Mouse (Mus musculus) erythroblast, embryonic 14.5 days (primary cell): Measurements from ENCODE around the gene Ccdc30. TPM values are rescaled to one million over a fixed set of nuclear protein-coding genes. Genes with fewer than 3 reads are reported as not detected.

Experiments used
- H3K27me3 ChIP-seq: 2 replicates; pipeline ENCODE4 v1.6.1; 2012; ENCODE audit warnings: inconsistent platforms; ENCODE audit not compliant: control insufficient read depth
- H3K36me3 ChIP-seq: 2 replicates; pipeline ENCODE4 v1.6.1; 2012; ENCODE audit warnings: mild to moderate bottlenecking, inconsistent platforms; ENCODE audit not compliant: control insufficient read depth
- H3K4me1 ChIP-seq: 2 replicates; pipeline ENCODE4 v1.6.1; 2012; ENCODE audit warnings: inconsistent platforms; ENCODE audit not compliant: control insufficient read depth
- H3K4me3 ChIP-seq: replicated peaks from 2 replicates; pipeline ENCODE3; 2012; ENCODE audit warnings: moderate library complexity, mild to moderate bottlenecking, inconsistent platforms
- H3K9me3 ChIP-seq: 2 replicates; pipeline ENCODE4 v1.6.1; 2012; ENCODE audit warnings: low read length, inconsistent platforms, mixed read lengths; ENCODE audit not compliant: control insufficient read depth
- GATA1 ChIP-seq: IDR thresholded peaks from 2 replicates; pipeline ENCODE4 v1.6.1; 2012; ENCODE audit warnings: low read length, inconsistent platforms, mixed read lengths
- TAL1 ChIP-seq: IDR thresholded peaks from 3 replicates; pipeline ENCODE4 v1.6.1; 2012; ENCODE audit warnings: low read length, inconsistent platforms, mixed read lengths
- polyA plus RNA-seq: library from polyadenylated mRNA; stranded (reverse); fragments of >175 nt; gene quantifications from 2 replicates; pipeline ENCODE4 v1.2.3, GENCODE M21; 2012

Gene Ccdc30
- polyA plus RNA-seq, 1 experiment, result not detected

DNA sequence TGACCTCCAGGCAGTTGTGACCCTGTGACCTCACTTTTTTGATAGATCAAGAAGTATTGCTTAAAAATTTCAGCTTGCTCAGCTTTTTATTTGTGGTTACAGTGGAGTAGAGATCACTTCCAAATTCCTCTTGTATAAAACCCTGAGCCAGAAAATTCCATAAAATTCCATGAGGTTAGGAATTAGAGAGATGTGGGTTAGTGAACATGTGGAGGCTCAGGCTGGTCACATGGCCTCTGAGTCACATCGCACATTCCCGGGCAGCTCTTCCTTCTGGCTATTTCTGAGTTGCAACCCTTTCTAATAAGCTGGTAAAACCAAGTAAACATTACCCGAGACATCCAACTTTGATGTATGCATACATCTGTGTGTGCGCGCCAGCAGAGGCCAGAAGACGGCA lies 69.8 kb downstream of the Ccdc30 start:
- H3K9me3 ChIP-seq, result no peaks in the 10 kb centered on the region
- H3K36me3 ChIP-seq, result no peaks in the 10 kb centered on the region
- TF ChIP-seq TAL1, result no peak
- no peak for TF ChIP-seq GATA1
- H3K27me3 ChIP-seq, result no peaks in the 10 kb centered on the region
- H3K4me3 ChIP-seq, result no peak overlapping the region
- no peaks in the 10 kb centered on the region for H3K4me1 ChIP-seq

DNA sequence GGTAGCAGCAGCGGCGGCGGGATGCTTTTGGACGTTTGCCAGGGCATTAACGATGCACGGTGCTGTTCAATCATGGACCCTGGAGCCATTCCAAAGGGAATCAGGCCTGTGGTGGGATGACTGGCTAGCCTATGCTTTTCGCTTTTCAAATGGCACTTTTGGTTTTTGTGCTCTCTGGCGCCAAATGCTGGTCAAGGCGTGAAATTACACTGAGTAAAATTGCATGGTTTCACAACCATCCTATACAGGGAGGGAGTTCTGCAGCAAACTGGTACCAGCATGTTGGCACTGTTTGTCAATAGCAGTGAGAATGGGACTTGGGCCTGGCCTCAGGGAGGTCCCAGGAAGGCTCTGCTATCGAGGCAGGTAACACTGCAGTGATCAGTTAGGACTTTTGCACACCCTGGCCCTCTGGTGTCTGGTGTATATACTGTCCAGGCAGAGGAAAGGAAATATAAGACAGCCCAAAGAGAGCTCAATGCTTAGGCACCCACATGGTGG lies 76.4 kb downstream of the Ccdc30 start:
- no peaks in the 10 kb centered on the region for H3K36me3 ChIP-seq
- TF ChIP-seq TAL1 (no peak), GATA1 (no peak)
- H3K27me3 ChIP-seq, result no peaks in the 10 kb centered on the region; the same call in 1 of the 2 replicates
- H3K4me3 ChIP-seq, result no peak overlapping the region
- no peaks in the 10 kb centered on the region for H3K9me3 ChIP-seq
- H3K4me1 ChIP-seq, result no peaks in the 10 kb centered on the region

DNA sequence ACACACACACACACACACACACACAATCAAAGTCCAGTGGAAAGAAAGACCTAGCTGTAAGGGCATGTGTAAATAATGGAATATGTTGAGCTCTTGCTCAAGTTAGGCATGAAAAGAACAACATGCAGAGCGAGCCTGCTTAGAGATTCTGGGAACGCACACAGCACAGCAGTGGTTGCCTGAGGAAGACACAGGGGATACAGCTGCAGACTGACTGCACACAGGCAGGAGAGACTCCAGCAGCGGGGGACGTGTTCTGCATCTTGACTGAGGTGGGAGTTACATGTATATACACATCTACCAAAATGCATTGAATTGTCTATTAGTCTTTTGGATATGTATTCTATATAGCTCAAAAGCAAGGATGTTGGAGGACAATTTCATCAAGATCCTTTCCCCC lies 76.9 kb downstream of the Ccdc30 start:
- Histone ChIP-seq H3K9me3 (no peaks in the 10 kb centered on the region), H3K27me3 (no peaks in the 10 kb centered on the region; the same call in 1 of the 2 replicates), H3K4me1 (no peaks in the 10 kb centered on the region), H3K4me3 (no peak overlapping the region), H3K36me3 (no peaks in the 10 kb centered on the region)
- TF ChIP-seq GATA1 (no peak), TAL1 (no peak)

DNA sequence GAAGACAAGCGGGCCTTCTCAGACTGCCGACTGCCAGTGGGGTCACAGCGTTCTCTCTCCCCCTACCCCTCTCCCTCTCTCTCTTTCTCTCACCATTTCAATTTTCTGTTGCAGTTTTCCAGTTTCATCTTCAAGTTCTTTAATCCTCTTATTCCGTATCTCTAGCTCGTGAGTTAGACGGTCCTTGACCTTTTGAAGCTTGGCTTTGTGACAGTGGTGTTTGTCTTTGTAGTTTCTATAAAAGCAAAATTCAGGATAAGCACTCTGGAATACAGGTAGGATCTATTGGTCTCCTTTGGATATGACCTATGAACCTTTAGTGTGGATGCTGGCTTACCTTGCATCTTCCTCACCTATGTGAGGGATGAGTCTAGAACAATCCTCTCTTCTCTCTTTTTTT lies 81.8 kb downstream of the Ccdc30 start:
- H3K4me1 ChIP-seq, result no peaks in the 10 kb centered on the region
- no peaks in the 10 kb centered on the region for H3K9me3 ChIP-seq
- H3K27me3 ChIP-seq, result peaks cover 2% of the 10 kb centered on the region
- no peak overlapping the region for H3K4me3 ChIP-seq
- no peaks in the 10 kb centered on the region for H3K36me3 ChIP-seq
- TF ChIP-seq TAL1 (no peak), GATA1 (no peak)

DNA sequence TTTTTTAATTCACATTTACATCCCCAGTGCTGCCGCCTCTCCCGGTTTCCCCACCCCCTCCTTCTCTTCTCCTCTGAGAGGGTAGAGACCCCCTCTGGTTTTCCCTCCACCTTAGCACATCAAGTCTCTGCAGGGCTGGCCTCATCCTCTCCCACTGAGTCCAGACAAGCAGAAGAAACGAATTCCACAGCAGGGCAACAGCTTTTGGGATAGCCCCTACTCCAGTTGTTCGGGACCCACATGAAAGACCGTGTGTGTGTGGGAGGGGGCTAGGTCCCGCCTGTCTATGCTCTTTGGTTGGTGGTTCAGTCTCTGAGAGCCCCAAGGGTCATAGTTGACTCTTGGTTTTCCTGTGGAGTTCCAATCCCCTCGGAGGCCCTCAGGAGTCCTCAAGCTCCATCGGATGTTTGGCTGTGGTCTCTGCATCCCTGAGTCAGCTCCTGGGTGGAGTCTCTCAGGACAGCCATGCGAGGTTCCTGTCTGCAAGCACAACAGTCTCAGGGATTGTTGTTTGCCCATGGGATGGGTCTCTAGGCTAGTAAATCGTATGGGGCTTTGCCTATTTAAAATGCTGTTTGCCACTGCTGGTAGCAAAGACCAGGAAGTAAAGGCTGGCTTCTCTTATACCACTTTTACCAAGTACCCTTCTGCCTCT lies 94.3 kb downstream of the Ccdc30 start:
- no peak for TF ChIP-seq GATA1
- no peak for TF ChIP-seq TAL1
- Histone ChIP-seq H3K36me3 (peaks cover 32% of the 10 kb centered on the region), H3K27me3 (peaks cover 16% of the 10 kb centered on the region), H3K4me3 (peak overlapping the region; percentile 91), H3K4me1 (peaks cover 24% of the 10 kb centered on the region), H3K9me3 (no peaks in the 10 kb centered on the region)

DNA sequence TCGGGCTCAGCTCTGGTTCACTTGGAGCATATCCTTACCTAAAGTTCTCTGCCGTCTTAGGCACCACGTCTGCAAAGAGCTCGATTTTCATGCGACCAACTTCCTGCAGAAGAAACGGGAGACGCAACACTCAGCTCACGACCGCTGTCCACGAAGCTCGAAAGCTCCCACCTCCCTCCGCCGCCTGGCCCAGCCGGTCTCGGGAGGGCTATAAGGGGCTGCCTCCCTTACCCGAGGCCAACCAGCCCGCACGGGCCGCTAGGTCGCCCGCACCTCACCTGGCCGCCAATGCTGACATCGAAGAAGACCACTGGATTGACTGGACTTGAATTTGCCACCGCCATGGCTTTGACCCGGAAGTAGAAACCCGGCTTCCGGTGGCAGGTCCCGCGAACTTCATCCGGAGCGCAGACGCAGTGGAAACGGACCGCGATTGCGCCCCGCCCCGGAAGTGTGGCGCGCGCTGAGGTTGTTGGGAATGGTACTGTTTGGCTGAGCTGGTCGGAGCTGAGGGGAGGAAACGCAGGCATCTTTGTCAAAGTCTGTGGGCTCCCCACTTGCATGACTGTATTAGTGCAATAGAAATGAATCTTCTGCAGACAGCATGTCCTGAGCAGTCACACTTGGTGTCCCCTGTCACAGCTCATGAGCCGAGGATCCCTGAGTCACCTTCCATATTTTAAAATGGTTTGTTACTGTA lies 95.0 kb downstream of the Ccdc30 start, which contains the start of gene Ppih:
TSS of gene Ppih (minus strand) at position 416 of the 700 bp plus-strand sequence.
- peaks cover 24% of the 10 kb centered on the region for H3K4me1 ChIP-seq
- H3K9me3 ChIP-seq, result no peaks in the 10 kb centered on the region
- no peak for TF ChIP-seq GATA1
- TF ChIP-seq TAL1, result no peak
- H3K36me3 ChIP-seq, result peaks cover 39% of the 10 kb centered on the region
- peak within 1 kb of the TSS; percentile 91 for H3K4me3 ChIP-seq
- H3K27me3 ChIP-seq, result peaks cover 16% of the 10 kb centered on the region

DNA sequence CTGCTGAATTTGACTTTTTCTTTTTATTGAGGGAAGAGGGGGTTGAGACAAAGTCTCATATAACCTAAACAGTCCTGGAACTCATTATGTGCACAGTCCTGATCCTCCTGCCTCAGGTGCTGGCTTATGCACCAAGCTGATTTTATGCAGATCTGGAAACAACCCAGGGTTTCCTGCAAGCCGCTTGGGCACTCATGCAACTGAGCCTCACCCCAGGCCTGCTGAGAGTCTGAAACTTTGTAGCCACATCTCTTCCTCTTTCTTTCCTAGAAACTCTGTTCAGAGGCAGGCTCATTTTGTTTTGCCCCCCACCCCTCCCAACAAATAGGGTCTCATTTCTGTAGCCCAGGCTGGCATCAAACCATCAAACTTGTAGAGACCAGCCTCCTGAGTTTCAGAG lies 101.6 kb downstream of the Ccdc30 start:
- Histone ChIP-seq H3K9me3 (no peaks in the 10 kb centered on the region), H3K4me3 (no peak overlapping the region), H3K27me3 (no peaks in the 10 kb centered on the region), H3K36me3 (peaks cover 88% of the 10 kb centered on the region), H3K4me1 (peaks cover 2% of the 10 kb centered on the region)
- TF ChIP-seq TAL1, result no peak
- no peak for TF ChIP-seq GATA1

DNA sequence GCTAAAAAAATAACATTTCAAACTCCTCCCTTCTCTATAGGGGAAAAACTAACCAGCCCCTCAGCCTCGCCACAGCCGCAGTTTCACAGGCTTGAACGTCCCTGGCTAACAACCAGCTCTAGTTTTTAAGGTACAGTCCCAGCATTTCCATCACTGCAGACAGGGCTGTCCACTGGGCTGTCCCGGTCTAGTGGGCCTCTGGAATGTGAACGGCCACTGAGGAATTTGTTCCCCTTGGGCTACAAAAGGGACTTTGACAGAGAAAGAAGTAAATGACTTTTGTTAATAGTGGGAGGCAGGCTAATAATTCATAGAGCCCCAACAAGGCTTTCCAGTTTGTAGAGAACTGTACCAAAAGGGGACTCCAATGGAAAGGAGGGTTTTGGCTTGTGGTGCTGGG lies 109.9 kb downstream of the Ccdc30 start:
- H3K4me3 ChIP-seq, result no peak overlapping the region
- H3K4me1 ChIP-seq, result no peaks in the 10 kb centered on the region
- H3K9me3 ChIP-seq, result no peaks in the 10 kb centered on the region
- H3K27me3 ChIP-seq, result no peaks in the 10 kb centered on the region
- H3K36me3 ChIP-seq, result peaks cover 50% of the 10 kb centered on the region
- TF ChIP-seq TAL1 (no peak), GATA1 (no peak)

DNA sequence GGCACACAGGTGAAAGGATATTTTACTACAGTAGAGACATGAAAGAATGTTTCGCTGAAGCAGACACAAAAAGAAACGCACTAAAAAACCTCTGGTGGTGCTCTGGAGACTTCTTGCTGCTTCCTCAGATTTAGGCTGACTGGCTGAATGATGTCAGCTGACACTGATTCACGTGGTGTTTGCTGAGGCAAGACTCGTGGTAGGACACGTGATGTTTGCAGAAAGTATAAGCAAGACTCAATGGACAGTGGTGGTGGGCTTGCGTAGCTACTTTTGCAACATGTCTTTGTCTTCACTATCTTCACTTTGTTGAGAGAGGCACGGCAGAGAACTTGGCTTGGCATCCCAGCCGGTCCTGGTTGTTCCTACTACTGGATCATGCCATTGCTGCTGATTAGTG lies 112.0 kb downstream of the Ccdc30 start:
- TF ChIP-seq GATA1 (no peak), TAL1 (no peak)
- no peak overlapping the region for H3K4me3 ChIP-seq
- H3K36me3 ChIP-seq, result peaks cover 34% of the 10 kb centered on the region

More for the DNA sequence above, 112.0 kb downstream of the Ccdc30 start:
- Histone ChIP-seq H3K4me1 (no peaks in the 10 kb centered on the region), H3K27me3 (no peaks in the 10 kb centered on the region), H3K9me3 (no peaks in the 10 kb centered on the region)
